Mouse (Mus musculus): Measurements from ENCODE around the gene Neurog2.

The Neurog2 gene

GRCm38 (mm10) chr3:127646156-127646825, 13.4 kb downstream of the Neurog2 start:
- DNase-seq (ENCODE audit: low spot score), result no peak

GRCm38 (mm10) chr3:127651742-127652653, 19.1 kb downstream of the Neurog2 start:
- DNase-seq (ENCODE audit: low spot score), result no peak

GRCm38 (mm10) chr3:127660712-127661111, 27.8 kb downstream of the Neurog2 start:
- DNase-seq (ENCODE audit: low spot score), result no peak

- DNase-seq (ENCODE audit: low spot score), result no peak
Measured at GRCm38 (mm10) chr3:127661646-127662531, 29.0 kb downstream of the Neurog2 start.

DNA sequence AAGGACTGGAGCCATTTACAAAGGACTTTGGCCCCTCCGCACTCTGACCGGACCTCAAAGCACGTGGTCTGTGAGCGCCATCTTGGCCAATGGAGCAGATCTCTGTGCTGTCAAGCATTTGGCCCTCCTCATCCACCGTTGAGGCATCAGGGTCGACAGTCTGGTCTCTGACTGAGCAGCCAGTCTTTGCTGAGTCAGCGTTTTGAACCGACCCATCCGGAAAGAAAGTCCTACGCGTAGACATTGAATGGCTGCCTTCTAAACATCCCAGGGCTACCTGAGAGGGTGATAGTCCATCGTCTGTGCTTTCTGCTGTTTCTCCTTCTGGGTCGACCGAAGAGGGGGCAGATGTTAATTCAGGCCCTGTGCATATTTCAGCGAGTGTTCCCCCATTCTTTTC, 46.8 kb downstream of the Neurog2 start:
- no peak for DNase-seq (ENCODE audit: low spot score)

Measured in ovary, postnatal 10 days (tissue).